Mouse (Mus musculus): ENCODE measurements around the gene Klf1.

GRCm38 (mm10) chr8:84930582-84930981, 28.9 kb downstream of the Klf1 start:
- TF ChIP-seq CTCF (IDR thresholded peaks at IDR 0.05; ENCODE audit: low read depth) (no peak), EP300 (optimal IDR thresholded peaks at IDR 0.05) (no peak)

All from stomach, postnatal 0 days (tissue).